Mouse (Mus musculus) ES-E14 (cell line): ENCODE data around the gene Tgfbr2.

Source experiments
- CHD2 ChIP-seq: IDR thresholded peaks from 2 replicates; pipeline ENCODE4 v1.6.1; 2014; ENCODE audit warnings: mild to moderate bottlenecking, low read depth, low read length, inconsistent platforms
- HCFC1 ChIP-seq: IDR thresholded peaks from 2 replicates; pipeline ENCODE4 v1.6.1; 2012; ENCODE audit warnings: low read length, inconsistent platforms, borderline replicate concordance; ENCODE audit not compliant: insufficient read depth
- MAFK ChIP-seq: IDR thresholded peaks from 2 replicates; pipeline ENCODE4 v1.6.1; 2014; ENCODE audit warnings: mild to moderate bottlenecking, low read depth, low read length, inconsistent platforms; ENCODE audit not compliant: insufficient read depth
- ZC3H11A ChIP-seq: IDR thresholded peaks from 2 replicates; pipeline ENCODE4 v1.6.1; 2012; ENCODE audit warnings: low read depth, mild to moderate bottlenecking, inconsistent platforms, low read length, borderline replicate concordance
- ZNF384 ChIP-seq: IDR thresholded peaks from 2 replicates; pipeline ENCODE4 v1.6.1; 2012; ENCODE audit warnings: low read depth, low read length, inconsistent platforms

GRCm38 (mm10) chr9:116083726-116084323, 91.3 kb downstream of the Tgfbr2 start:
- no peak for TF ChIP-seq ZC3H11A
- TF ChIP-seq ZNF384 = no peak
- no peak for TF ChIP-seq CHD2
- TF ChIP-seq MAFK = no peak
- no peak for TF ChIP-seq HCFC1
